Mouse (Mus musculus) embryonic facial prominence, embryonic 12.5 days (tissue): ENCODE measurements around the gene Xpr1. TPM values are rescaled to one million over a fixed set of nuclear protein-coding genes. Genes with fewer than 3 reads are reported as not detected.

Experiments used
- ATAC-seq: fragments of 200-750 bp; cut with Nextera tagmentation; 2 replicates; pipeline ENCODE4 v1.8.0; 2017; ENCODE audit not compliant: insufficient number of reproducible peaks, insufficient read depth, low FRiP score, low TSS enrichment
- H3K27ac ChIP-seq: fragments of 300-500 bp; sonication (generic); 2 replicates; pipeline ENCODE4 v1.5.1; 2016; ENCODE audit warnings: mild to moderate bottlenecking
- H3K27me3 ChIP-seq: fragments of 300-500 bp; sonication (generic); 2 replicates; pipeline ENCODE4 v1.6.1; 2016; ENCODE audit warnings: mild to moderate bottlenecking, moderate library complexity
- H3K36me3 ChIP-seq: fragments of 300-500 bp; sonication (generic); 2 replicates; pipeline ENCODE4 v1.6.1; 2016; ENCODE audit warnings: mild to moderate bottlenecking
- H3K4me1 ChIP-seq: fragments of 300-500 bp; sonication (generic); 2 replicates; pipeline ENCODE4 v1.6.1; 2016
- H3K4me2 ChIP-seq: fragments of 300-500 bp; sonication (generic); replicated peaks from 2 replicates; pipeline ENCODE4 v1.6.1; 2016; ENCODE audit warnings: mild to moderate bottlenecking, moderate library complexity
- H3K4me3 ChIP-seq: fragments of 300-500 bp; sonication (generic); 2 replicates; pipeline ENCODE4 v1.5.1; 2016; ENCODE audit warnings: mild to moderate bottlenecking
- H3K9ac ChIP-seq: fragments of 300-500 bp; sonication (generic); 2 replicates; pipeline ENCODE4 v1.6.1; 2016; ENCODE audit warnings: mild to moderate bottlenecking, moderate library complexity
- H3K9me3 ChIP-seq: fragments of 300-500 bp; sonication (generic); 2 replicates; pipeline ENCODE4 v1.6.1; 2016; ENCODE audit warnings: mild to moderate bottlenecking, moderate library complexity
- WGBS: fragments of 180-500 bp; shearing (Covaris S2); methylation state at CpG from one replicate; pipeline ENCODE4 v1.1.7; 2016; 5-methylcytosine and 5-hydroxymethylcytosine counted together
- polyA plus RNA-seq: library from polyadenylated mRNA; unstranded; fragments of >200 nt; fragmentation: Nextera tagmentation; extraction: Ambion mirVana; gene quantifications from 2 replicates; pipeline ENCODE4 v1.2.1, GENCODE M21; 2016

Xpr1 gene
- polyA plus RNA-seq, 1 experiment from 2014 or later, result 10.3 TPM

DNA sequence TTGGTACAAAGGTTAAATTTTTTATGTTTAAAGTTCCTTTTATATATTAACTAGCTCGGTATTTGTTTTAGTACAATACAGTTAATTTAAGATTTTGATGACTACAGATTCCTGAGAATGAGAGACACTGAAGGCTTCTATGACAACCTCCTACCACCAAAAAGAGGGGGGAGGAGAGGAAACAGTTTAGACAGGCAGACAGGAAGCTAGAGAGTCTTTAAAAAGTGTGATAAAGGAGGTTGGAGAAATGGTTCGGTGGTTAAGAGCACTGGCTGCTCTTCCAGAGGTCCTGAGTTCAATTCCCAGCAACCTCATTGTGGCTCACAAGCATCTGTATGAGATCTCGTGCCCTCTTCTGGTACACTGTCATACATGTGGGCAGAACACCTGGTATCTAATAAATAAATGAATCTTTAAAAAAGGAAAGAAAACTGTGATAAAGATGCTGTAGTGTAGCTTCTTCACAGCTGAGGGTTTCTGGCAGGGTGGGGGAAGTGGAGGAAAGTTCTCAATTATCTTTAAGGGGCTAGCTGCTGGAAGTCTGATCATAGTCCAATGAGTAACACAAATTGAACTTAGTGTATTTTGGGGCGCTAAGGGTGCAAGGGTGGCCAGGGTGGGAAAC is 55.6 kb downstream of the Xpr1 start:
- H3K4me1 ChIP-seq, result no peaks in the 10 kb centered on the region
- WGBS, result 84% methylated on average over 4 of the region's 4 CpGs
- no peak overlapping the region for H3K27ac ChIP-seq
- H3K36me3 ChIP-seq, result no peaks in the 10 kb centered on the region
- no peak for ATAC-seq
- H3K4me3 ChIP-seq, result no peak overlapping the region
- H3K9ac ChIP-seq, result no peak overlapping the region
- no peak overlapping the region for H3K4me2 ChIP-seq
- no peaks in the 10 kb centered on the region for H3K27me3 ChIP-seq
- H3K9me3 ChIP-seq, result no peaks in the 10 kb centered on the region

- no peaks in the 10 kb centered on the region for H3K9me3 ChIP-seq
- WGBS, result 73% methylated on average over 4 of the region's 4 CpGs
- no peak overlapping the region for H3K27ac ChIP-seq
- H3K4me1 ChIP-seq, result no peaks in the 10 kb centered on the region
- no peaks in the 10 kb centered on the region for H3K27me3 ChIP-seq
- H3K36me3 ChIP-seq, result no peaks in the 10 kb centered on the region
- no peak overlapping the region for H3K9ac ChIP-seq
- H3K4me3 ChIP-seq, result no peak overlapping the region
- ATAC-seq, result no peak
- H3K4me2 ChIP-seq, result no peak overlapping the region
These were observed 64.1 kb downstream of the Xpr1 start for GRCm38 (mm10) chr1:155353096-155353495.

- H3K9me3 ChIP-seq, result no peaks in the 10 kb centered on the region
- no peak overlapping the region for H3K27ac ChIP-seq
- H3K4me2 ChIP-seq, result no peak overlapping the region
- no peak for ATAC-seq
- no peaks in the 10 kb centered on the region for H3K27me3 ChIP-seq
- no peak overlapping the region for H3K4me3 ChIP-seq
- WGBS, result 85% methylated on average over 4 of the region's 4 CpGs
- H3K9ac ChIP-seq, result no peak overlapping the region
- no peaks in the 10 kb centered on the region for H3K4me1 ChIP-seq
- H3K36me3 ChIP-seq, result no peaks in the 10 kb centered on the region
These were observed 65.7 kb downstream of the Xpr1 start for GRCm38 (mm10) chr1:155351527-155351926.

DNA sequence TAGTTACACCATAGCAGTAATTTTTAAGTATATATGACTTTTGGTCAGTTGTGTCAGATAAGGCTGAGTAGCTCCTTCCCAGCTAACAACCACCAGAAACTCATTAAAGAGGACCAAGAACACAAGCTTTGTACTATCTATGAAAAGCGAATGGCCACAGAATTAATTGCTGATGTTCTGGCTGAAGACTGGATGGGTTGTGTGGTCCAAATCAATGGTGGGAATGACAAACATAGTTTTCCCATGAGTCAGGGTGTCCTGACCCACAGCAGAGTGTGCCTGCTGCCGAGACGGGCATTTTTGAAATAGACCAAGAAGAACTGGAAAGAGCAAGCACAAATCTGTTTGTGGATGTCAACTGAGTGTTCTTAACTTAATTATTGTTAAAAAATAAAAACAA is 68.7 kb downstream of the Xpr1 start:
- Histone ChIP-seq H3K27ac (no peak overlapping the region), H3K36me3 (no peaks in the 10 kb centered on the region), H3K4me2 (no peak overlapping the region), H3K4me3 (no peak overlapping the region), H3K4me1 (no peaks in the 10 kb centered on the region), H3K9ac (no peak overlapping the region), H3K27me3 (no peaks in the 10 kb centered on the region), H3K9me3 (no peaks in the 10 kb centered on the region)
- 91% methylated on average over 3 of the region's 3 CpGs for WGBS
- ATAC-seq, result no peak

DNA sequence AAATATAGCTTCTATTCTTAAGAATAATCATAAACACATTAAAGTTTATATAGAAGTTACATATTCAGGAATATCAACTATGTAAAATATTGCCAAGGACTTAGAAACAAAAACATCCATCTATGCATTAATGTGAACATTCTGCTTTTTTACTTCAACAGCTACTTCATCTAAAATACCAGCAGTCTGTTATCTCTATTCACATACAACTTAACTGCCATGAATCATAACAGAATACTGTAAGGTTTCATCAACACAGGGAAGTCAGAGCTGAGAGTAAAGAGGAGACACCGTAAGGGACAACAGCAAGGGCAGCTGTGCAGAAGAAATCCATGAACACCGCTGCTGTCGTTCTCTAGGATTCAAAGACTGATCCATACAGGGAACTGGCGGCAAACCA is 69.9 kb downstream of the Xpr1 start:
- Histone ChIP-seq H3K27me3 (no peaks in the 10 kb centered on the region), H3K9me3 (no peaks in the 10 kb centered on the region), H3K4me3 (no peak overlapping the region), H3K36me3 (no peaks in the 10 kb centered on the region), H3K27ac (no peak overlapping the region), H3K4me2 (no peak overlapping the region), H3K9ac (no peak overlapping the region), H3K4me1 (no peaks in the 10 kb centered on the region)
- ATAC-seq, result no peak
- WGBS, result 88% methylated on average over 4 of the region's 4 CpGs

GRCm38 (mm10) chr1:155344019-155344418 is 73.2 kb downstream of the Xpr1 start:
- H3K27ac ChIP-seq, result no peak overlapping the region
- no peaks in the 10 kb centered on the region for H3K4me1 ChIP-seq
- WGBS, result 84% methylated on average over 2 of the region's 2 CpGs
- H3K4me3 ChIP-seq, result no peak overlapping the region
- no peak for ATAC-seq
- no peaks in the 10 kb centered on the region for H3K9me3 ChIP-seq
- no peaks in the 10 kb centered on the region for H3K36me3 ChIP-seq
- H3K4me2 ChIP-seq, result no peak overlapping the region
- H3K27me3 ChIP-seq, result no peaks in the 10 kb centered on the region
- H3K9ac ChIP-seq, result no peak overlapping the region

DNA sequence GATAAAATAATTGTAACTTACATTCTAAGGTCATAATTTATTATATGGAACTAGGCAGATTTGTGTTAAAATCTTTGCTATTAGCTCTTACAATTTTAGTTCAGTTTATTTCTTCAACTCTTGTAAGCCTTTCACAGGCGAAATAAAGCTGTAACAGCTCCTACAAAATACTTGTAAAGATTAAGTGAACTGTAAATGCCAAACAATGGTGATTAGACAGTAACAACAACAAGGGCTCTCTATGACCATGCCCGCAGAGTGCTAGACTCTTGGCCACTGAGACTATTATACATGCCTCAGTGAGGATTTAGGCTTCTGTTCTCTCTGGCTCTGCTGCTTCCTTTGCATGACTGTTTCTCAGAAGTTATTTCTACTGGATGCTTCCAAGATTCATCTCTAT is 77.6 kb downstream of the Xpr1 start:
- H3K27me3 ChIP-seq, result no peaks in the 10 kb centered on the region
- no peak overlapping the region for H3K9ac ChIP-seq
- ATAC-seq, result no peak
- H3K36me3 ChIP-seq, result no peaks in the 10 kb centered on the region
- H3K4me1 ChIP-seq, result no peaks in the 10 kb centered on the region
- H3K4me2 ChIP-seq, result no peak overlapping the region
- 79% methylated on average over 2 of the region's 2 CpGs for WGBS
- H3K27ac ChIP-seq, result no peak overlapping the region
- H3K9me3 ChIP-seq, result no peaks in the 10 kb centered on the region
- H3K4me3 ChIP-seq, result no peak overlapping the region

GRCm38 (mm10) chr1:155337315-155337714 is 79.9 kb downstream of the Xpr1 start:
- WGBS, result 90% methylated on average over 4 of the region's 4 CpGs
- no peak overlapping the region for H3K4me3 ChIP-seq

DNA sequence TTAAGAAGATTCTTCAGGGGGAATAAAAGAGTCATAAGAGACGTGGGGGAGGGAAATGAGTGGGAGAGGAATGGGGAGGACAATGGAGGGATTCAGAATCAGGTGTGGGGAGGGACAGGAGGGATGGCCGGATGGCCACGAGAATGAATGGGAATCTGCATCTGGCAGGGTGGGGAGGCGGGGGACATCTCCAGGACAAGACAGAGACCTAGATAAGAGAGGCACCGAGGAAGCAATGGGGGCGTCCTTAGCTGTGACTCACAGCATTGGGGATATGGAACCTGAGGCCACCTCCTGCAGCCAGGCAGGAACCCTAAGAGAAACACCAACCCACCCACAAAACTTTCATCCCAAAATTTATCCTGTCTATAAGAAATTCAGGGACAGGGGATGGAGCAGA is 81.3 kb downstream of the Xpr1 start:
- Histone ChIP-seq H3K4me3 (no peak overlapping the region), H3K9ac (no peak overlapping the region), H3K9me3 (no peaks in the 10 kb centered on the region), H3K36me3 (no peaks in the 10 kb centered on the region), H3K27ac (no peak overlapping the region), H3K27me3 (no peaks in the 10 kb centered on the region), H3K4me1 (no peaks in the 10 kb centered on the region), H3K4me2 (no peak overlapping the region)
- WGBS, result 67% methylated on average over 6 of the region's 6 CpGs
- no peak for ATAC-seq

More at GRCm38 (mm10) chr1:155337315-155337714, 79.9 kb downstream of the Xpr1 start:
- Histone ChIP-seq H3K27me3 (no peaks in the 10 kb centered on the region), H3K36me3 (no peaks in the 10 kb centered on the region), H3K27ac (no peak overlapping the region), H3K4me1 (no peaks in the 10 kb centered on the region), H3K9ac (no peak overlapping the region), H3K4me2 (no peak overlapping the region), H3K9me3 (no peaks in the 10 kb centered on the region)
- no peak for ATAC-seq

DNA sequence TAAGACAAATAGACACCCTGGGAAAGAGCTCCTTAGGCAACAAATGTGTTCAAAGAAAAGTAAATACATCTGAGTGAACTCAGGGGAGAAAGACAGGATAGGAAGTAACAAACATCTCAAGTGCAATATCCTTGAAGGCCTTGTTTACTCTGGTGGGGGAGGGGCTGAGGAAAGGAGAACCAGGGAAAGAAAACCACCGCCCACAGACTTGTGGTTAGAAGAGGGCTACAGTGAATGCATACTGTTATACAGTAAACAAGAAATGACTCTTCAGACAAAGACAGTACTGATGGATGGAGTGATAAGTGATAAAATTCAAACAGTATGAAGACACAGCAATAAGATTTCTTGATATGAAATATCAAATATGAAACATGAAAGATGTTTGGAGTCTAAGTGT is 95.0 kb downstream of the Xpr1 start:
- Histone ChIP-seq H3K4me3 (no peak overlapping the region), H3K4me1 (no peaks in the 10 kb centered on the region), H3K9ac (no peak overlapping the region), H3K27me3 (no peaks in the 10 kb centered on the region), H3K4me2 (no peak overlapping the region), H3K36me3 (no peaks in the 10 kb centered on the region), H3K9me3 (no peaks in the 10 kb centered on the region), H3K27ac (no peak overlapping the region)
- WGBS, result 76% methylated on average over 1 of the region's 1 CpGs
- ATAC-seq, result no peak

GRCm38 (mm10) chr1:155320091-155320833 is 97.0 kb downstream of the Xpr1 start:
- Histone ChIP-seq H3K27me3 (no peaks in the 10 kb centered on the region), H3K4me1 (no peaks in the 10 kb centered on the region), H3K4me2 (no peak overlapping the region), H3K36me3 (no peaks in the 10 kb centered on the region), H3K9ac (no peak overlapping the region), H3K27ac (no peak overlapping the region), H3K9me3 (no peaks in the 10 kb centered on the region), H3K4me3 (no peak overlapping the region)
- ATAC-seq, result no peak
- 81% methylated on average over 7 of the region's 7 CpGs for WGBS

DNA sequence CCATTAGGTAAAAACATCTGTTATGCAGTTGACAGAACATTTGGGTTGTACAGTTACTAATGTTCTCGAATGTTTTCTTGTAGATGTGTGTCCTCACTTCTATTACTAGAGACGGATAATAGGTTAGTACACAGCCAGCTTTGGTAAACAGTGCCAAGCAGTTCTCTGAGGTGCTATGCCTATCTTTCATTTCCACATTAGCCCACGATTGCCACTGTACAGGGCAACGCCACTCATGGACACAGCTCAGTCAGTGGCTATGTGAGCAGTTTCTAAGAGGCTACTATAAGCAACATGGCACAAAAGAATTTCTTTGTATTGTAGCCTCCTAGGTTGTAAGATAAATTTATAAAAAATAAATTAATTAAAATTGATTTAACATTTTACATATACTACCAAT is 97.7 kb downstream of the Xpr1 start:
- Histone ChIP-seq H3K36me3 (no peaks in the 10 kb centered on the region), H3K27me3 (no peaks in the 10 kb centered on the region), H3K4me1 (no peaks in the 10 kb centered on the region), H3K9me3 (no peaks in the 10 kb centered on the region), H3K27ac (no peak overlapping the region), H3K4me3 (no peak overlapping the region), H3K4me2 (no peak overlapping the region), H3K9ac (no peak overlapping the region)
- ATAC-seq, result no peak
- 83% methylated on average over 4 of the region's 4 CpGs for whole genome bisulfite sequencing
